Mouse (Mus musculus): Measurements from ENCODE around the gene C130026I21Rik.
"Not testable (repeated sequence)": the region's sequence is repeated elsewhere in the genome, so short reads cannot be mapped to it uniquely, and the experiment has no call there.

GRCm38 (mm10) chr1:85199523-85199922 lies 70.8 kb downstream of the C130026I21Rik start:
- not testable (repeated sequence) for TF ChIP-seq CTCF (IDR thresholded peaks at IDR 0.05; ENCODE audit: borderline replicate concordance, insufficient read depth, low read depth, low read length); POLR2A (IDR thresholded peaks at IDR 0.05; ENCODE audit: borderline replicate concordance, insufficient read depth, low read length)
